Mouse (Mus musculus): ENCODE results near the gene Nfatc4. TPM values are rescaled to one million over a fixed set of nuclear protein-coding genes. Genes with fewer than 3 reads are reported as not detected.

Nfatc4 gene
- polyA plus RNA-seq, 1 experiment = 7.6 TPM

DNA sequence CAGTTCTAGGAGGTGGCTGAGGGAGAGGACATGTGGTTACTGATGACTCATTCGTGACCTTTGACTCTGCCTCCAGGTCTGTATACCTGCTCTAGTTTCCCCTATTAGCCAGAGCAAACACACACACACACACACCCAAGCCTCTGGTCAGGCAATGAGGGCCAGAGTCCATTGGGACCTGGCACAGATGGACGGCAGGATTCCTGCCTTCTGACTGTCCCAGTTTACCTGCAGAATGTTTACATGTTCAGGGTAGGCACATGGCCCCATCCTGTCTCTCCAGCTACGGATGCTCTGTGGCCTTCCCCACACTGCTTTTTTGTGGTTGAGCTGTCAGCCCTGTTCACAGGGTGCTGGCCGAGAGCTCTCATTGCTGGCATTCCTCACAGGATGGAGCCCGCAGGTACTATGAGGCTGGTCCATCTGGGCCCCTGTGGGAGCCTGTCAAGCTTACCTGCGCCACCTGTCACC, 59.3 kb downstream of the Nfatc4 start:
- TF ChIP-seq POLR2A (IDR thresholded peaks at IDR 0.05; ENCODE audit: low read depth, low read length) = no peak
- no peak for TF ChIP-seq CTCF (IDR thresholded peaks at IDR 0.05; ENCODE audit: extremely low read depth, insufficient read length, insufficient replicate concordance, low read depth, low read length)
- H3K4me1 ChIP-seq (ENCODE audit: control insufficient read depth, insufficient read depth, insufficient read length, low read length) = peaks cover 39% of the 10 kb centered on the region
- peaks cover 9% of the 10 kb centered on the region for H3K36me3 ChIP-seq (ENCODE audit: control insufficient read depth, insufficient read depth, low read length)
- peak overlapping the region; percentile 82 for H3K27ac ChIP-seq (ENCODE audit: insufficient read depth, low read depth, low read length)
- WGBS = 16% methylated on average over 6 of the region's 6 CpGs
- no peaks in the 10 kb centered on the region for H3K27me3 ChIP-seq (ENCODE audit: control insufficient read depth, insufficient read depth, low read length)
- no peak overlapping the region for H3K4me3 ChIP-seq (ENCODE audit: low read depth, low read length)

GRCm38 (mm10) chr14:55883149-55883661, 60.3 kb downstream of the Nfatc4 start:
- Histone ChIP-seq H3K4me1 (ENCODE audit: control insufficient read depth, insufficient read depth, insufficient read length, low read length) (peaks cover 41% of the 10 kb centered on the region), H3K27me3 (ENCODE audit: control insufficient read depth, insufficient read depth, low read length) (no peaks in the 10 kb centered on the region), H3K4me3 (ENCODE audit: low read depth, low read length) (no peak overlapping the region), H3K27ac (ENCODE audit: insufficient read depth, low read depth, low read length) (peak overlapping the region; percentile 82; the same call in 1 of the 2 replicates), H3K36me3 (ENCODE audit: control insufficient read depth, insufficient read depth, low read length) (peaks cover 19% of the 10 kb centered on the region)
- WGBS = 95% methylated on average over 13 of the region's 13 CpGs
- TF ChIP-seq CTCF (IDR thresholded peaks at IDR 0.05; ENCODE audit: extremely low read depth, insufficient read length, insufficient replicate concordance, low read depth, low read length) (no peak), POLR2A (IDR thresholded peaks at IDR 0.05; ENCODE audit: low read depth, low read length) (no peak)

Other genes starting within 250 kb of the Nfatc4 start
- gene Fitm1, start 247.5 kb upstream of the Nfatc4 start, polyA plus RNA-seq (2012; rRNA removed) = 0.46 TPM in 1 of 2 replicates, not detected in the other
- gene Psme1, start 245.0 kb upstream of the Nfatc4 start, polyA plus RNA-seq (2012; rRNA removed) = 71.4 and 167 TPM in 2 replicates
- 12.2 and 23.0 TPM in 2 replicates for gene Emc9, start 237.8 kb upstream of the Nfatc4 start, polyA plus RNA-seq (2012; rRNA removed)
- gene Psme2, start 232.0 kb upstream of the Nfatc4 start, polyA plus RNA-seq (2012; rRNA removed) = 85.3 and 142 TPM in 2 replicates
- gene Rnf31, start 231.4 kb upstream of the Nfatc4 start, polyA plus RNA-seq (2012; rRNA removed) = 28.8 and 65.8 TPM in 2 replicates
- 29.3 and 77.6 TPM in 2 replicates for gene Irf9, start 219.6 kb upstream of the Nfatc4 start, polyA plus RNA-seq (2012; rRNA removed)
- gene Rec8, start 205.1 kb upstream of the Nfatc4 start, polyA plus RNA-seq (2012; rRNA removed) = 8.7 and 19.2 TPM in 2 replicates
- gene Ipo4, start 187.2 kb upstream of the Nfatc4 start, polyA plus RNA-seq (2012; rRNA removed) = 35.4 and 37.2 TPM in 2 replicates
- 8.6 and 9.3 TPM in 2 replicates for gene Gm49378, start 185.2 kb upstream of the Nfatc4 start, polyA plus RNA-seq (2012; rRNA removed)
- gene Tm9sf1, start 179.3 kb upstream of the Nfatc4 start, polyA plus RNA-seq (2012; rRNA removed) = 58.8 and 104 TPM in 2 replicates
- 0.56 and 1.1 TPM in 2 replicates for gene Tssk4, start 173.0 kb upstream of the Nfatc4 start, polyA plus RNA-seq (2012; rRNA removed)
- gene Mdp1, start 162.6 kb upstream of the Nfatc4 start, polyA plus RNA-seq (2012; rRNA removed) = 17.2 and 23.9 TPM in 2 replicates
- gene Gmpr2, start 151.2 kb upstream of the Nfatc4 start, polyA plus RNA-seq (2012; rRNA removed) = 5.2 and 9.6 TPM in 2 replicates
- gene Nedd8, start 151.0 kb upstream of the Nfatc4 start, polyA plus RNA-seq (2012; rRNA removed) = 135 and 228 TPM in 2 replicates
- gene Tinf2, start 141.3 kb upstream of the Nfatc4 start, polyA plus RNA-seq (2012; rRNA removed) = 8.1 and 11.1 TPM in 2 replicates
- 0.62 and 0.89 TPM in 2 replicates for gene Tgm1, start 109.2 kb upstream of the Nfatc4 start, polyA plus RNA-seq (2012; rRNA removed)
- gene Rabggta, start 100.9 kb upstream of the Nfatc4 start, polyA plus RNA-seq (2012; rRNA removed) = 28.1 and 43.5 TPM in 2 replicates
- 217 and 223 TPM in 2 replicates for gene Dhrs1, start 77.5 kb upstream of the Nfatc4 start, polyA plus RNA-seq (2012; rRNA removed)
- gene Nop9, start 77.5 kb upstream of the Nfatc4 start, polyA plus RNA-seq (2012; rRNA removed) = 5.9 and 8.0 TPM in 2 replicates
- gene Cideb, start 64.7 kb upstream of the Nfatc4 start, polyA plus RNA-seq (2012; rRNA removed) = 309 and 797 TPM in 2 replicates
- 65.3 and 90.6 TPM in 2 replicates for gene Ltb4r2, start 61.7 kb upstream of the Nfatc4 start, polyA plus RNA-seq (2012; rRNA removed)
- gene Ltb4r1, start 57.2 kb upstream of the Nfatc4 start, polyA plus RNA-seq (2012; rRNA removed) = 25.3 and 26.4 TPM in 2 replicates
- gene Adcy4, start 39.0 kb upstream of the Nfatc4 start, polyA plus RNA-seq (2012; rRNA removed) = 3.3 and 6.1 TPM in 2 replicates
- gene Ripk3, start 34.3 kb upstream of the Nfatc4 start, polyA plus RNA-seq (2012; rRNA removed) = 24.7 and 42.1 TPM in 2 replicates
- gene Nynrin, start 30.9 kb downstream of the Nfatc4 start, polyA plus RNA-seq (2012; rRNA removed) = 1.4 and 1.8 TPM in 2 replicates
- 0.56 and 0.61 TPM in 2 replicates for gene Cbln3, start 61.2 kb downstream of the Nfatc4 start, polyA plus RNA-seq (2012; rRNA removed)
- 12.6 and 32.7 TPM in 2 replicates for gene Khnyn, start 61.8 kb downstream of the Nfatc4 start, polyA plus RNA-seq (2012; rRNA removed)
- 17.8 and 34.0 TPM in 2 replicates for gene Sdr39u1, start 77.1 kb downstream of the Nfatc4 start, polyA plus RNA-seq (2012; rRNA removed)
- gene Cma1, start 121.5 kb downstream of the Nfatc4 start, polyA plus RNA-seq (2012; rRNA removed) = 0.60 TPM in 1 of 2 replicates, not detected in the other
- 0.86 TPM in 1 of 2 replicates, not detected in the other for gene Cma2, start 127.8 kb downstream of the Nfatc4 start, polyA plus RNA-seq (2012; rRNA removed)
- 3.0 and 11.6 TPM in 2 replicates for gene Mcpt1, start 194.8 kb downstream of the Nfatc4 start, polyA plus RNA-seq (2012; rRNA removed)
- not detected in 2 replicates for gene Mcpt9, start 207.4 kb downstream of the Nfatc4 start, polyA plus RNA-seq (2012; rRNA removed)
- 0.93 and 1.7 TPM in 2 replicates for gene Mcpt2, start 218.9 kb downstream of the Nfatc4 start, polyA plus RNA-seq (2012; rRNA removed)
- gene Mcpt4, start 239.2 kb downstream of the Nfatc4 start, polyA plus RNA-seq (2012; rRNA removed) = 0.14 and 0.34 TPM in 2 replicates